Mouse (Mus musculus): ENCODE results near the gene Mtx1.
A peak's percentile ranks its signal among the peaks of the same experiment; 100 is the strongest.

GRCm38 (mm10) chr3:89266439-89266893 is 39.6 kb upstream of the Mtx1 start:
- TF ChIP-seq CTCF (IDR thresholded peaks at IDR 0.05; ENCODE audit: control insufficient read depth, insufficient read depth, insufficient replicate concordance, low read depth, low read length) (no peak), POLR2A (IDR thresholded peaks at IDR 0.05; ENCODE audit: control insufficient read depth, low read depth, low read length) (peak; percentile 92)
